ENCODE assay signal across 24 mouse cellular contexts in the genomic region with DNA sequence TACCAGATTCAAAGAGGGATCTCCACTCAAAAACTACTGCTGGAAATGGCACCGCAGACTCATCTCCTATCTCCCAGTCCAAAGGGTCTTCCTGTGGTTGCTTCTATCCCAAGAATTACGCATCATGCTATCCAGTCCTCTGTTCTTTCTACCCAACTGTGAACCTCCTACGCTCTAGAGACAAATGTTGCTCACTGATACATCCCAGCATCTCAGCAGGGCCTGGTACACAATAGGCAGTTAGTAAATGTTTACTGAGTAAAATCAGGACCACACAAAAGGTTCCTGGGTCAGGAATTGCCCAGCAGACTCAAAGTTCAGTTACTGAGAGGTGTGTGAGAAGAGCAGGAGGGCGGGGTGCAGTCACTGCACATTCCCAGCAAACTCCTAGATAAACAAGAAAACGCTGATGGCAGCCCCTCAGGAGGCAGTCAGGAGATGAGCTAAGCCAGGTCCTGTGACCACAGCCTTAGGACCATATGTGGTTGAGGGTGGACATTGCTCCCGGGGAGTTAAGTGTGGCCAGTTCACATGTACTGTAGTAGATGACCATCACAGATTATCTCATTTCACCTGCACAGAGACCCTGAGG. TPM values are rescaled to one million over a fixed set of nuclear protein-coding genes. Genes with fewer than 3 reads are reported as not detected.
A peak's percentile ranks its signal among the peaks of the same experiment; 100 is the strongest.
DNase-seq lines count a peak whose midpoint lies in the region; ATAC-seq and TF ChIP-seq lines count a peak whose summit lies in the region.
"Had no signal": no experiment of that assay in that cellular context is flagged by ENCODE, and none has a peak within 500 bp of the region (broad histone marks: within the 10 kb centered on the region; RNA-seq: fewer than 3 reads in every experiment).

No protein-coding gene starts in this region.

- H3K27me3 ChIP-seq in kidney, embryonic 16.5 days (ENCODE audit: insufficient read depth, low read length), result no peaks in the 10 kb centered on the region
- peaks cover 29% of the 10 kb centered on the region for H3K27me3 ChIP-seq in midbrain, embryonic 12.5 days
- no peaks in the 10 kb centered on the region for H3K27me3 ChIP-seq in midbrain, postnatal 0 days (ENCODE audit: insufficient read depth, low read length)
- peaks cover 4% of the 10 kb centered on the region; the same call in 1 of the 2 replicates for H3K27me3 ChIP-seq in kidney, embryonic 15.5 days

- 85% methylated on average over 6 of the region's 6 CpGs for WGBS in kidney, embryonic 16.5 days
- WGBS in midbrain, embryonic 12.5 days, result 82% methylated on average over 6 of the region's 6 CpGs
- 79% methylated on average over 6 of the region's 6 CpGs for whole genome bisulfite sequencing in midbrain, postnatal 0 days
- WGBS in kidney, embryonic 15.5 days, result 78% methylated on average over 6 of the region's 6 CpGs

- no peak for TF ChIP-seq CTCF in midbrain, postnatal 0 days (IDR thresholded peaks at IDR 0.05)

- H3K4me3 ChIP-seq in kidney, embryonic 16.5 days (ENCODE audit: low read length), result no peak overlapping the region
- no peak overlapping the region for H3K4me3 ChIP-seq in midbrain, embryonic 12.5 days
- no peak overlapping the region for H3K4me3 ChIP-seq in midbrain, postnatal 0 days (ENCODE audit: low read depth, low read length)
- no peak overlapping the region for H3K4me3 ChIP-seq in kidney, embryonic 15.5 days (replicated peaks)
- H3K4me3 ChIP-seq: embryonic facial prominence, embryonic 12.5 days; forebrain, embryonic 15.5 days; left cerebral cortex, adult 2 months; limb, embryonic 10.5 days; myocyte; neural tube, embryonic 15.5 days had no signal

- H3K4me2 ChIP-seq in kidney, embryonic 16.5 days (replicated peaks; ENCODE audit: low read depth, low read length), result no peak overlapping the region
- no peak overlapping the region for H3K4me2 ChIP-seq in midbrain, embryonic 12.5 days (replicated peaks)
- H3K4me2 ChIP-seq in midbrain, postnatal 0 days (ENCODE audit: low read depth, low read length, poor library complexity, severe bottlenecking), result no peak overlapping the region
- no peak overlapping the region for H3K4me2 ChIP-seq in kidney, embryonic 15.5 days
- H3K4me2 ChIP-seq: embryonic facial prominence, embryonic 12.5 days; forebrain, embryonic 15.5 days; liver, embryonic 11.5 days; neural tube, embryonic 15.5 days had no signal

- peaks cover 54% of the 10 kb centered on the region for H3K4me1 ChIP-seq in kidney, embryonic 16.5 days (ENCODE audit: insufficient read depth, low read length)
- peaks cover 52% of the 10 kb centered on the region for H3K4me1 ChIP-seq in midbrain, embryonic 12.5 days
- peaks cover 11% of the 10 kb centered on the region; the same call in 1 of the 2 replicates for H3K4me1 ChIP-seq in midbrain, postnatal 0 days (ENCODE audit: insufficient read depth, low read length)
- peaks cover 65% of the 10 kb centered on the region for H3K4me1 ChIP-seq in kidney, embryonic 15.5 days

- no peak; the same call in 1 of the 2 replicates for ATAC-seq in kidney, embryonic 16.5 days (ENCODE audit: low FRiP score, low TSS enrichment)
- no peak for ATAC-seq in midbrain, embryonic 12.5 days (ENCODE audit: low FRiP score, low read depth)
- ATAC-seq in midbrain, postnatal 0 days (ENCODE audit: low FRiP score), result no peak
- ATAC-seq in kidney, embryonic 15.5 days (replicated peaks; ENCODE audit: low FRiP score), result no peak
- ATAC-seq: forebrain, embryonic 15.5 days had no signal

- no peaks in the 10 kb centered on the region for H3K9me3 ChIP-seq in kidney, embryonic 16.5 days (ENCODE audit: low read length)
- H3K9me3 ChIP-seq in midbrain, embryonic 12.5 days, result no peaks in the 10 kb centered on the region
- H3K9me3 ChIP-seq in midbrain, postnatal 0 days (ENCODE audit: low read length), result no peaks in the 10 kb centered on the region
- no peaks in the 10 kb centered on the region for H3K9me3 ChIP-seq in kidney, embryonic 15.5 days (replicated peaks)
- H3K9me3 ChIP-seq: embryonic facial prominence, embryonic 12.5 days; forebrain, embryonic 15.5 days; G1E; limb, embryonic 10.5 days; neural tube, embryonic 15.5 days had no signal

- peak; percentile 85 for DNase-seq in kidney, adult 11 months
- DNase-seq in midbrain, postnatal 0 days (ENCODE audit: low spot score), result no peak
- DNase-seq in yolk sac, embryonic 10.5 days (ENCODE audit: low spot score), result peak; percentile 87
- no peak for DNase-seq in B cell, adult 2 months
- DNase-seq: right cerebral cortex, postnatal 4 days; thymus, postnatal 25 days had no signal

- no peaks in the 10 kb centered on the region for H3K36me3 ChIP-seq in kidney, embryonic 16.5 days (ENCODE audit: insufficient read depth, low read length)
- no peaks in the 10 kb centered on the region for H3K36me3 ChIP-seq in midbrain, embryonic 12.5 days
- H3K36me3 ChIP-seq in midbrain, postnatal 0 days (ENCODE audit: insufficient read depth, low read length), result no peaks in the 10 kb centered on the region
- no peaks in the 10 kb centered on the region for H3K36me3 ChIP-seq in kidney, embryonic 15.5 days
- H3K36me3 ChIP-seq: embryonic facial prominence, embryonic 12.5 days; forebrain, embryonic 15.5 days; G1E; limb, embryonic 10.5 days; neural tube, embryonic 15.5 days had no signal

- no peak overlapping the region for H3K9ac ChIP-seq in kidney, embryonic 16.5 days (replicated peaks; ENCODE audit: low read length)
- H3K9ac ChIP-seq in midbrain, embryonic 12.5 days (replicated peaks), result no peak overlapping the region
- H3K9ac ChIP-seq in midbrain, postnatal 0 days (replicated peaks; ENCODE audit: low read length, poor library complexity, severe bottlenecking), result no peak overlapping the region
- no peak overlapping the region for H3K9ac ChIP-seq in kidney, embryonic 15.5 days
- H3K9ac ChIP-seq: embryonic facial prominence, embryonic 12.5 days; forebrain, embryonic 15.5 days; hindbrain, embryonic 14.5 days; neural tube, embryonic 15.5 days had no signal

- no peak overlapping the region; the same call in 1 of the 2 replicates for H3K27ac ChIP-seq in kidney, embryonic 16.5 days (ENCODE audit: low read length)
- H3K27ac ChIP-seq in midbrain, embryonic 12.5 days (replicated peaks), result peak overlapping the region; percentile 79; the same call in 1 of the 2 replicates
- H3K27ac ChIP-seq in midbrain, postnatal 0 days (ENCODE audit: low read depth, low read length), result no peak overlapping the region
- H3K27ac ChIP-seq in kidney, embryonic 15.5 days, result 0 out of 2 replicates have a peak overlapping the region, but pooled peaks have one; percentile 22
- H3K27ac ChIP-seq: embryonic facial prominence, embryonic 12.5 days; forebrain, embryonic 15.5 days; hindbrain, embryonic 14.5 days; limb, embryonic 10.5 days; neural tube, embryonic 15.5 days had no signal

RNA-seq across cellular contexts. Expression of gene Stx3, which starts 4.4 kb away (rescaled TPM):
- 25.5 and 26.5 TPM in 2 replicates for polyA plus RNA-seq in kidney, embryonic 16.5 days (2015; fragmentation: Nextera tagmentation; extraction: Ambion mirVana)
- polyA plus RNA-seq in midbrain, embryonic 12.5 days (2016; fragmentation: Nextera tagmentation; extraction: Ambion mirVana), result 20.3 and 22.0 TPM in 2 replicates
- 28.8 and 35.0 TPM in 2 replicates for total RNA-seq in midbrain, postnatal 0 days (2014; rRNA removed)
- polyA plus RNA-seq in midbrain, postnatal 0 days (2015; fragmentation: Nextera tagmentation; extraction: Ambion mirVana), result 36.6 and 37.8 TPM in 2 replicates
- 20.4 TPM in 2 replicates for polyA plus RNA-seq in kidney, embryonic 15.5 days (2015; fragmentation: Nextera tagmentation; extraction: Ambion mirVana)
- polyA plus RNA-seq: G1E had no signal

RNA-seq across cellular contexts. Expression of gene Olfr1417, which starts 24.2 kb away (rescaled TPM):
- polyA plus RNA-seq in kidney, embryonic 16.5 days (2015; fragmentation: Nextera tagmentation; extraction: Ambion mirVana), result 0.16 TPM in 1 of 2 replicates, not detected in the other
- polyA plus RNA-seq in midbrain, embryonic 12.5 days (2016; fragmentation: Nextera tagmentation; extraction: Ambion mirVana), result not detected in 2 replicates
- not detected in 2 replicates for total RNA-seq in midbrain, postnatal 0 days (2014; rRNA removed)
- polyA plus RNA-seq in midbrain, postnatal 0 days (2015; fragmentation: Nextera tagmentation; extraction: Ambion mirVana), result 0.16 and 0.18 TPM in 2 replicates
- not detected in 2 replicates for polyA plus RNA-seq in kidney, embryonic 15.5 days (2015; fragmentation: Nextera tagmentation; extraction: Ambion mirVana)
- total RNA-seq: granulocyte monocyte progenitor cell, adult 5-6 weeks; heart, postnatal 25 days; left cerebral cortex, adult 2 months had no signal
- polyA plus RNA-seq: embryonic facial prominence, embryonic 12.5 days; forebrain, embryonic 15.5 days; G1E; large intestine, adult 2 months; limb, embryonic 10.5 days; liver, embryonic 11.5 days; lung, embryonic 16.5 days; myocyte; neural tube, embryonic 15.5 days; testis, adult 2 months had no signal

RNA-seq across cellular contexts. Expression of gene Mrpl16, which starts 44.6 kb away (rescaled TPM):
- 49.2 and 54.4 TPM in 2 replicates for polyA plus RNA-seq in kidney, embryonic 16.5 days (2015; fragmentation: Nextera tagmentation; extraction: Ambion mirVana)
- polyA plus RNA-seq in midbrain, embryonic 12.5 days (2016; fragmentation: Nextera tagmentation; extraction: Ambion mirVana), result 45.7 and 48.7 TPM in 2 replicates
- total RNA-seq in midbrain, postnatal 0 days (2014; rRNA removed), result 15.6 and 22.8 TPM in 2 replicates
- 52.3 and 53.0 TPM in 2 replicates for polyA plus RNA-seq in midbrain, postnatal 0 days (2015; fragmentation: Nextera tagmentation; extraction: Ambion mirVana)
- 52.2 and 52.6 TPM in 2 replicates for polyA plus RNA-seq in kidney, embryonic 15.5 days (2015; fragmentation: Nextera tagmentation; extraction: Ambion mirVana)

RNA-seq across cellular contexts. Expression of gene Olfr1418, which starts 46.0 kb away (rescaled TPM):
- polyA plus RNA-seq in kidney, embryonic 16.5 days (2015; fragmentation: Nextera tagmentation; extraction: Ambion mirVana), result not detected in 2 replicates
- polyA plus RNA-seq in midbrain, embryonic 12.5 days (2016; fragmentation: Nextera tagmentation; extraction: Ambion mirVana), result not detected in 2 replicates
- not detected in 2 replicates for total RNA-seq in midbrain, postnatal 0 days (2014; rRNA removed)
- polyA plus RNA-seq in midbrain, postnatal 0 days (2015; fragmentation: Nextera tagmentation; extraction: Ambion mirVana), result not detected in 2 replicates
- polyA plus RNA-seq in kidney, embryonic 15.5 days (2015; fragmentation: Nextera tagmentation; extraction: Ambion mirVana), result not detected in 2 replicates
- total RNA-seq: granulocyte monocyte progenitor cell, adult 5-6 weeks; heart, postnatal 25 days; left cerebral cortex, adult 2 months; megakaryocyte-erythroid progenitor cell, adult 5-6 weeks had no signal
- polyA plus RNA-seq: embryonic facial prominence, embryonic 12.5 days; forebrain, embryonic 15.5 days; G1E; hindbrain, embryonic 14.5 days; large intestine, adult 2 months; limb, embryonic 10.5 days; liver, embryonic 11.5 days; lung, embryonic 16.5 days; myocyte; neural tube, embryonic 15.5 days; testis, adult 2 months had no signal

Comparison
In these comparisons a context has a peak if more than half of its experiments do, and no peak if none do; other contexts are left out.
1. H3K27ac ChIP-seq: peak in midbrain, embryonic 12.5 days (single experiment) and kidney, embryonic 15.5 days (single experiment); none in kidney, embryonic 16.5 days (single experiment) and midbrain, postnatal 0 days (single experiment).
2. DNase-seq: peak in kidney, adult 11 months (single experiment) and yolk sac, embryonic 10.5 days (single experiment); none in midbrain, postnatal 0 days (single experiment) and B cell, adult 2 months (0 of 2).